In the genomic region with DNA sequence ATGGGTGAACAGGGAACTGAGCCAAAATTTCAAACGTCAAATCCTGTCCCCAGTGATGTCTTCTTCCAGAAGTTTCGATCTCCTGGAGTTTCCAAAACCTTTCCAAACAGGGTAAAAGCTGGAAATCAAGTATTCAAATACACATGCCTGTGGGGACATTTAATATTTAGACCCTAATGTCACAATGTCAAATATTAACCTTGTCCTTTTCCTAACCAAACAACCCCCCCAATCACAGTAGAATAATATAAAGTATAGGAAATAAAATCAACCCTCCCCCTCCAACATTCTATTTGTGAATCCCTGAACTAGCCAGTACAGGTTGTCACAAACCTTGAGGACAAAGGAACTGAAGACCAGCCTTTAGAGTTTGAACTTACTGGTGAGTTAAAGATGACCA, we compare ENCODE assay signal across 16 mouse cellular contexts.
"Had no signal": no experiment of that assay in that cellular context is flagged by ENCODE, and none has a peak within 500 bp of the region (broad histone marks: within the 10 kb centered on the region; RNA-seq: fewer than 3 reads in every experiment).

No protein-coding gene starts in this region.

- DNase-seq: heart, postnatal 10 days; heart, postnatal 14 days; heart, postnatal 36 days; heart, postnatal 4 days; kidney, adult 11 months; kidney, adult 18-20 months; kidney, adult 2 months; kidney, adult 8-10 months; kidney, adult 9 months; kidney, postnatal 10 days; kidney, postnatal 14 days; kidney, postnatal 25 days; kidney, postnatal 36 days; kidney, postnatal 4 days; layer of hippocampus, adult 9-11 months; layer of hippocampus, postnatal 36 days had no signal
